ENCODE assay signal across 9 mouse cellular contexts in genomic region chrX:73410880-73411517, GRCm38 (mm10). TPM values are rescaled to one million over a fixed set of nuclear protein-coding genes. Genes with fewer than 3 reads are reported as not detected.
DNase-seq lines count a peak whose midpoint lies in the region; ATAC-seq and TF ChIP-seq lines count a peak whose summit lies in the region.
"Had no signal": no experiment of that assay in that cellular context is flagged by ENCODE, and none has a peak within 500 bp of the region (broad histone marks: within the 10 kb centered on the region; RNA-seq: fewer than 3 reads in every experiment).

Zfp92 (plus strand) TSS chrX:73411096.

- no peaks in the 10 kb centered on the region for H3K4me1 ChIP-seq in heart, embryonic 10.5 days
- peaks cover 4% of the 10 kb centered on the region; the same call in 1 of the 2 replicates for H3K4me1 ChIP-seq in E14TG2a.4 (replicated peaks; ENCODE audit: low read depth, low read length)
- H3K4me1 ChIP-seq in forebrain, embryonic 11.5 days (replicated peaks; ENCODE audit: control insufficient read depth, insufficient read depth, low read length), result no peaks in the 10 kb centered on the region
- no peaks in the 10 kb centered on the region for H3K4me1 ChIP-seq in midbrain, embryonic 16.5 days (ENCODE audit: control insufficient read depth, insufficient read depth, low read length)

- no peak for DNase-seq in heart, embryonic 10.5 days (ENCODE audit: low spot score)
- no peak for DNase-seq in heart, adult 18-20 months
- no peak for DNase-seq in forebrain, embryonic 11.5 days (ENCODE audit: low spot score)
- DNase-seq in kidney, postnatal 10 days, result peak; percentile 14
- DNase-seq in cerebellum, adult 9-10 months, result no peak
- DNase-seq in adipocyte (ENCODE audit: low spot score), result no peak

- H3K4me3 ChIP-seq in heart, embryonic 10.5 days, result peak within 1 kb of the TSS; percentile 47
- peak within 1 kb of the TSS; percentile 23; the same call in 1 of the 2 replicates for H3K4me3 ChIP-seq in E14TG2a.4 (replicated peaks; ENCODE audit: low read length)
- H3K4me3 ChIP-seq in forebrain, embryonic 11.5 days (ENCODE audit: low read depth, low read length), result no peak within 1 kb of the TSS
- peak within 1 kb of the TSS; percentile 39 for H3K4me3 ChIP-seq in midbrain, embryonic 16.5 days (ENCODE audit: low read depth, low read length)

- TF ChIP-seq CTCF in E14TG2a.4 (conservative IDR thresholded peaks at IDR 0.05; ENCODE audit: low read length), result no peak

- no peak within 1 kb of the TSS for H3K27ac ChIP-seq in heart, embryonic 10.5 days
- no peak within 1 kb of the TSS for H3K27ac ChIP-seq in forebrain, embryonic 11.5 days (ENCODE audit: low read depth, low read length)
- no peak within 1 kb of the TSS for H3K27ac ChIP-seq in midbrain, embryonic 16.5 days (ENCODE audit: low read length)

- H3K9ac ChIP-seq in forebrain, embryonic 11.5 days (ENCODE audit: low read length), result no peak within 1 kb of the TSS
- peak within 1 kb of the TSS; percentile 56 for H3K9ac ChIP-seq in midbrain, embryonic 16.5 days (ENCODE audit: low read depth, low read length)

- WGBS in heart, embryonic 10.5 days, result 26% methylated on average over 20 of the region's 20 CpGs
- 28% methylated on average over 20 of the region's 20 CpGs for WGBS in forebrain, embryonic 11.5 days
- 11% methylated on average over 20 of the region's 20 CpGs for WGBS in midbrain, embryonic 16.5 days

- no peak for ATAC-seq in forebrain, embryonic 11.5 days (replicated peaks; ENCODE audit: low FRiP score)
- ATAC-seq in midbrain, embryonic 16.5 days, result peak; percentile 66

- peaks cover 44% of the 10 kb centered on the region for H3K27me3 ChIP-seq in heart, embryonic 10.5 days (ENCODE audit: insufficient read depth, poor library complexity, severe bottlenecking)
- peaks cover 22% of the 10 kb centered on the region for H3K27me3 ChIP-seq in E14TG2a.4 (ENCODE audit: insufficient read depth, low read length)
- H3K27me3 ChIP-seq in forebrain, embryonic 11.5 days (ENCODE audit: control insufficient read depth, insufficient read depth, low read length), result no peaks in the 10 kb centered on the region
- H3K27me3 ChIP-seq in midbrain, embryonic 16.5 days (ENCODE audit: control insufficient read depth, insufficient read depth, low read depth, low read length), result peaks cover 2% of the 10 kb centered on the region; the same call in 1 of the 2 replicates

- no peaks in the 10 kb centered on the region for H3K9me3 ChIP-seq in heart, embryonic 10.5 days
- H3K9me3 ChIP-seq in E14TG2a.4 (ENCODE audit: low read length), result no peaks in the 10 kb centered on the region
- H3K9me3 ChIP-seq in forebrain, embryonic 11.5 days (ENCODE audit: control insufficient read depth, low read length), result no peaks in the 10 kb centered on the region
- no peaks in the 10 kb centered on the region for H3K9me3 ChIP-seq in midbrain, embryonic 16.5 days (replicated peaks; ENCODE audit: control insufficient read depth, low read length, poor library complexity, severe bottlenecking)
- H3K9me3 ChIP-seq: G1E had no signal

- peak within 1 kb of the TSS; percentile 38 for H3K4me2 ChIP-seq in forebrain, embryonic 11.5 days (ENCODE audit: low read depth, low read length, severe bottlenecking)
- H3K4me2 ChIP-seq in midbrain, embryonic 16.5 days (ENCODE audit: low read length), result peak within 1 kb of the TSS; percentile 55

- H3K36me3 ChIP-seq in heart, embryonic 10.5 days, result no peaks in the 10 kb centered on the region
- H3K36me3 ChIP-seq in E14TG2a.4 (ENCODE audit: insufficient read depth, low read length), result no peaks in the 10 kb centered on the region
- no peaks in the 10 kb centered on the region for H3K36me3 ChIP-seq in forebrain, embryonic 11.5 days (ENCODE audit: control insufficient read depth, insufficient read depth, low read length)
- no peaks in the 10 kb centered on the region for H3K36me3 ChIP-seq in midbrain, embryonic 16.5 days (ENCODE audit: control insufficient read depth, insufficient read depth, low read length)
- H3K36me3 ChIP-seq: G1E had no signal

RNA-seq across cellular contexts. Expression of gene Zfp92, which starts in this region (rescaled TPM):
- 0.13 TPM in 1 of 2 replicates, not detected in the other for polyA plus RNA-seq in heart, embryonic 10.5 days (2016; fragmentation: Nextera tagmentation; extraction: Ambion mirVana)
- total RNA-seq in heart, adult 18-20 months (2021), result not detected
- polyA plus RNA-seq in forebrain, embryonic 11.5 days (2014; fragmentation: Nextera tagmentation; extraction: Ambion mirVana), result 0.12 and 0.13 TPM in 2 replicates
- 2.2 and 2.5 TPM in 2 replicates for polyA plus RNA-seq in midbrain, embryonic 16.5 days (2015; fragmentation: Nextera tagmentation; extraction: Ambion mirVana)
- total RNA-seq: G1E had no signal
- polyA plus RNA-seq: G1E had no signal
